Mouse (Mus musculus) ES-E14 (cell line): ENCODE data around the gene Glt6d1.

Experiments
- CHD2 ChIP-seq: IDR thresholded peaks from 2 replicates; pipeline ENCODE4 v1.6.1; 2014; ENCODE audit warnings: mild to moderate bottlenecking, low read depth, low read length, inconsistent platforms
- MAFK ChIP-seq: IDR thresholded peaks from 2 replicates; pipeline ENCODE4 v1.6.1; 2014; ENCODE audit warnings: mild to moderate bottlenecking, low read depth, low read length, inconsistent platforms; ENCODE audit not compliant: insufficient read depth
- ZC3H11A ChIP-seq: IDR thresholded peaks from 2 replicates; pipeline ENCODE4 v1.6.1; 2012; ENCODE audit warnings: low read depth, mild to moderate bottlenecking, inconsistent platforms, low read length, borderline replicate concordance
- ZNF384 ChIP-seq: IDR thresholded peaks from 2 replicates; pipeline ENCODE4 v1.6.1; 2012; ENCODE audit warnings: low read depth, low read length, inconsistent platforms

DNA sequence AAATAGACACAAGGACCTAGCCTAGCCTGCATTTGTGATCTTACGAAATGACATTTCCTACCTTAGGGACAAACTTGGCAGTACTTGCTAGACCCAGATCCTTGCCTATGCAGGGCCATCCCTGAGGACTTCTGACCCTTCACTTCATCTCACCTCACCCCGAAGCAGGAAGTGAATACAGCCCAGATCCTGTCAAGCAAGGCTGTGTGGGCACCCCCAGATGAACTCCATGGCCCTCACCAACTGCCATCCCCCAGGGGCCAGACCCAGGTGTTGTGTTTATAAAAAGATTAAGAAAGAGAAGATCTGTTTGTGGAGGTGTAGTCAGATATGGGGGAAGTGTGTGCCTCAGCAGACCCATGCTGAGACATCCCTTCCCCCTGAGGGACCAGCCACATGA, 41.0 kb downstream of the Glt6d1 start:
- TF ChIP-seq CHD2 = no peak
- no peak for TF ChIP-seq ZC3H11A
- TF ChIP-seq ZNF384 = no peak
- TF ChIP-seq MAFK = no peak
